Mouse (Mus musculus): ENCODE measurements around the gene Lat. TPM values are rescaled to one million over a fixed set of nuclear protein-coding genes. Genes with fewer than 3 reads are reported as not detected.

Gene Lat
- 0.23 TPM for polyA plus RNA-seq (2012; fragmentation: generic; extraction: Trizol)
- long read RNA-seq, experiment 1 = 0 reads
- long read RNA-seq, experiment 2 = 0 reads

- H3K4me3 ChIP-seq (ENCODE audit: insufficient read depth, poor library complexity, severe bottlenecking) = no peak within 1 kb of the TSS
- no peaks in the 10 kb centered on the region for H3K36me3 ChIP-seq (ENCODE audit: control insufficient read depth, insufficient read depth)
- H3K79me3 ChIP-seq (ENCODE audit: low read depth) = no peaks in the 10 kb centered on the region
- TF ChIP-seq CEBPB (IDR thresholded peaks at IDR 0.05; ENCODE audit: low read depth) (no peak), CTCF (IDR thresholded peaks at IDR 0.05; ENCODE audit: control insufficient read depth, insufficient read depth, insufficient read length) (no peak), MAX (IDR thresholded peaks at IDR 0.05) (no peak), MYOG (IDR thresholded peaks at IDR 0.05; ENCODE audit: control insufficient read depth, extremely low read depth, insufficient read length) (no peak), USF1 (IDR thresholded peaks at IDR 0.05; ENCODE audit: low read depth) (no peak), MYOD1 (IDR thresholded peaks at IDR 0.05; ENCODE audit: control insufficient read depth, insufficient read length, low read depth) (no peak), FOSL1 (IDR thresholded peaks at IDR 0.05; ENCODE audit: insufficient read depth, low read length, poor library complexity, severe bottlenecking) (no peak)
- no peak within 1 kb of the TSS for H3ac ChIP-seq (ENCODE audit: control insufficient read depth, insufficient read length, low read depth)
- H3K79me2 ChIP-seq (ENCODE audit: control insufficient read depth, insufficient read depth) = no peaks in the 10 kb centered on the region
- no peaks in the 10 kb centered on the region for H3K27me3 ChIP-seq (ENCODE audit: control insufficient read depth, insufficient read depth, insufficient read length)
Measured at GRCm38 (mm10) chr7:126369393-126369792, at the start of gene Lat. TSS of gene Lat (minus strand) at chr7:126369570.

- H3K36me3 ChIP-seq (ENCODE audit: control insufficient read depth, insufficient read depth) = no peaks in the 10 kb centered on the region
- H3K79me3 ChIP-seq (ENCODE audit: low read depth) = no peaks in the 10 kb centered on the region
- TF ChIP-seq MYOG (IDR thresholded peaks at IDR 0.05; ENCODE audit: control insufficient read depth, extremely low read depth, insufficient read length) = no peak
- TF ChIP-seq CTCF (IDR thresholded peaks at IDR 0.05; ENCODE audit: control insufficient read depth, insufficient read depth, insufficient read length) = no peak
- no peak for TF ChIP-seq MYOD1 (IDR thresholded peaks at IDR 0.05; ENCODE audit: control insufficient read depth, insufficient read length, low read depth)
- no peak for TF ChIP-seq USF1 (IDR thresholded peaks at IDR 0.05; ENCODE audit: low read depth)
- no peak for TF ChIP-seq CEBPB (IDR thresholded peaks at IDR 0.05; ENCODE audit: low read depth)
- no peak for TF ChIP-seq FOSL1 (IDR thresholded peaks at IDR 0.05; ENCODE audit: insufficient read depth, low read length, poor library complexity, severe bottlenecking)
- TF ChIP-seq MAX (IDR thresholded peaks at IDR 0.05) = no peak
- no peaks in the 10 kb centered on the region for H3K79me2 ChIP-seq (ENCODE audit: control insufficient read depth, insufficient read depth)
- H3ac ChIP-seq (ENCODE audit: control insufficient read depth, insufficient read length, low read depth) = no peak overlapping the region
- H3K4me3 ChIP-seq (ENCODE audit: insufficient read depth, poor library complexity, severe bottlenecking) = no peak overlapping the region
- peaks cover 22% of the 10 kb centered on the region for H3K27me3 ChIP-seq (ENCODE audit: control insufficient read depth, insufficient read depth, insufficient read length)
Measured at GRCm38 (mm10) chr7:126418496-126418895, 49.1 kb upstream of the Lat start.

DNA sequence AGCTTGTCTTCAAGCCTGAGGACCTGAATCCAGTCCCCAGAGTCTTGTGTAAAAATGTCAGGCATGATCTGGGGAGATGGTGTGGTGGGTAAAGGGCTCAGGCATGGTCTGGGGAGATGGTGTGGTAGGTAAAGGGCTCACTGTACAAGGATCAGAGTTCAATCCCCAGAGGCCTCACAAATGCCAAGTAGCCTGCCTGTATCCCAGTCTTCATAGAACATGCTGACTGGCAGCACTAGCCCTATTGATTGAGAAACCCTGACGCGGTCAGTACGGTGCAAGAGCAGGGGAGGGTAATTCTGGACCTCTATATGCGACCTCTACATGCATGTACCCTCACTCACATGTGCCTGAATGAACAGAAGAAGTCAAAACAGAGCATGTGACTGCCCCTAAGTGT, 48.2 kb upstream of the Lat start:
- peaks cover 28% of the 10 kb centered on the region for H3K27me3 ChIP-seq (ENCODE audit: control insufficient read depth, insufficient read depth, insufficient read length)
- H3ac ChIP-seq (ENCODE audit: control insufficient read depth, insufficient read length, low read depth) = no peak overlapping the region
- H3K4me3 ChIP-seq (ENCODE audit: insufficient read depth, poor library complexity, severe bottlenecking) = no peak overlapping the region
- no peaks in the 10 kb centered on the region for H3K79me2 ChIP-seq (ENCODE audit: control insufficient read depth, insufficient read depth)
- TF ChIP-seq MYOG (IDR thresholded peaks at IDR 0.05; ENCODE audit: control insufficient read depth, extremely low read depth, insufficient read length) = no peak
- TF ChIP-seq MYOD1 (IDR thresholded peaks at IDR 0.05; ENCODE audit: control insufficient read depth, insufficient read length, low read depth) = no peak
- no peak for TF ChIP-seq USF1 (IDR thresholded peaks at IDR 0.05; ENCODE audit: low read depth)
- no peak for TF ChIP-seq FOSL1 (IDR thresholded peaks at IDR 0.05; ENCODE audit: insufficient read depth, low read length, poor library complexity, severe bottlenecking)
- no peak for TF ChIP-seq CEBPB (IDR thresholded peaks at IDR 0.05; ENCODE audit: low read depth)
- no peak for TF ChIP-seq CTCF (IDR thresholded peaks at IDR 0.05; ENCODE audit: control insufficient read depth, insufficient read depth, insufficient read length)
- no peak for TF ChIP-seq MAX (IDR thresholded peaks at IDR 0.05)
- no peaks in the 10 kb centered on the region for H3K79me3 ChIP-seq (ENCODE audit: low read depth)
- no peaks in the 10 kb centered on the region for H3K36me3 ChIP-seq (ENCODE audit: control insufficient read depth, insufficient read depth)

GRCm38 (mm10) chr7:126417045-126417444, 47.7 kb upstream of the Lat start:
- no peaks in the 10 kb centered on the region for H3K79me2 ChIP-seq (ENCODE audit: control insufficient read depth, insufficient read depth)
- no peak overlapping the region for H3ac ChIP-seq (ENCODE audit: control insufficient read depth, insufficient read length, low read depth)
- no peaks in the 10 kb centered on the region for H3K79me3 ChIP-seq (ENCODE audit: low read depth)
- peaks cover 34% of the 10 kb centered on the region for H3K27me3 ChIP-seq (ENCODE audit: control insufficient read depth, insufficient read depth, insufficient read length)
- no peak for TF ChIP-seq MYOD1 (IDR thresholded peaks at IDR 0.05; ENCODE audit: control insufficient read depth, insufficient read length, low read depth)
- TF ChIP-seq MAX (IDR thresholded peaks at IDR 0.05) = no peak
- TF ChIP-seq CTCF (IDR thresholded peaks at IDR 0.05; ENCODE audit: control insufficient read depth, insufficient read depth, insufficient read length) = no peak
- no peak for TF ChIP-seq CEBPB (IDR thresholded peaks at IDR 0.05; ENCODE audit: low read depth)
- TF ChIP-seq USF1 (IDR thresholded peaks at IDR 0.05; ENCODE audit: low read depth) = no peak
- no peak for TF ChIP-seq FOSL1 (IDR thresholded peaks at IDR 0.05; ENCODE audit: insufficient read depth, low read length, poor library complexity, severe bottlenecking)
- H3K36me3 ChIP-seq (ENCODE audit: control insufficient read depth, insufficient read depth) = no peaks in the 10 kb centered on the region
- H3K4me3 ChIP-seq (ENCODE audit: insufficient read depth, poor library complexity, severe bottlenecking) = no peak overlapping the region

- TF ChIP-seq MYOD1 (IDR thresholded peaks at IDR 0.05; ENCODE audit: control insufficient read depth, insufficient read length, low read depth) (no peak), MYOG (IDR thresholded peaks at IDR 0.05; ENCODE audit: control insufficient read depth, extremely low read depth, insufficient read length) (no peak), CTCF (IDR thresholded peaks at IDR 0.05; ENCODE audit: control insufficient read depth, insufficient read depth, insufficient read length) (no peak), CEBPB (IDR thresholded peaks at IDR 0.05; ENCODE audit: low read depth) (no peak), USF1 (IDR thresholded peaks at IDR 0.05; ENCODE audit: low read depth) (no peak), FOSL1 (IDR thresholded peaks at IDR 0.05; ENCODE audit: insufficient read depth, low read length, poor library complexity, severe bottlenecking) (no peak), MAX (IDR thresholded peaks at IDR 0.05) (no peak)
- Histone ChIP-seq H3K79me2 (ENCODE audit: control insufficient read depth, insufficient read depth) (no peaks in the 10 kb centered on the region), H3K79me3 (ENCODE audit: low read depth) (no peaks in the 10 kb centered on the region), H3K27me3 (ENCODE audit: control insufficient read depth, insufficient read depth, insufficient read length) (peaks cover 34% of the 10 kb centered on the region), H3K36me3 (ENCODE audit: control insufficient read depth, insufficient read depth) (no peaks in the 10 kb centered on the region), H3K4me3 (ENCODE audit: insufficient read depth, poor library complexity, severe bottlenecking) (no peak overlapping the region), H3ac (ENCODE audit: control insufficient read depth, insufficient read length, low read depth) (no peak overlapping the region)
Measured at GRCm38 (mm10) chr7:126416615-126417014, 47.2 kb upstream of the Lat start.

- H3K79me3 ChIP-seq (ENCODE audit: low read depth) = no peaks in the 10 kb centered on the region
- H3ac ChIP-seq (ENCODE audit: control insufficient read depth, insufficient read length, low read depth) = no peak within 1 kb of the TSS
- TF ChIP-seq CEBPB (IDR thresholded peaks at IDR 0.05; ENCODE audit: low read depth) = no peak
- no peak within 1 kb of the TSS for H3K4me3 ChIP-seq (ENCODE audit: insufficient read depth, poor library complexity, severe bottlenecking)
- no peaks in the 10 kb centered on the region for H3K36me3 ChIP-seq (ENCODE audit: control insufficient read depth, insufficient read depth)
- H3K79me2 ChIP-seq (ENCODE audit: control insufficient read depth, insufficient read depth) = no peaks in the 10 kb centered on the region
- H3K27me3 ChIP-seq (ENCODE audit: control insufficient read depth, insufficient read depth, insufficient read length) = peaks cover 47% of the 10 kb centered on the region
Measured at GRCm38 (mm10) chr7:126414725-126415124, 45.4 kb upstream of the Lat start, which contains the start of gene Cd19. TSS of gene Cd19 (minus strand) at chr7:126414889.
